Mouse (Mus musculus): ENCODE results near the gene Cnn3. TPM values are rescaled to one million over a fixed set of nuclear protein-coding genes. Genes with fewer than 3 reads are reported as not detected.

Gene Cnn3
- polyA plus RNA-seq, 1 experiment from 2014 or later: 643 TPM

DNA sequence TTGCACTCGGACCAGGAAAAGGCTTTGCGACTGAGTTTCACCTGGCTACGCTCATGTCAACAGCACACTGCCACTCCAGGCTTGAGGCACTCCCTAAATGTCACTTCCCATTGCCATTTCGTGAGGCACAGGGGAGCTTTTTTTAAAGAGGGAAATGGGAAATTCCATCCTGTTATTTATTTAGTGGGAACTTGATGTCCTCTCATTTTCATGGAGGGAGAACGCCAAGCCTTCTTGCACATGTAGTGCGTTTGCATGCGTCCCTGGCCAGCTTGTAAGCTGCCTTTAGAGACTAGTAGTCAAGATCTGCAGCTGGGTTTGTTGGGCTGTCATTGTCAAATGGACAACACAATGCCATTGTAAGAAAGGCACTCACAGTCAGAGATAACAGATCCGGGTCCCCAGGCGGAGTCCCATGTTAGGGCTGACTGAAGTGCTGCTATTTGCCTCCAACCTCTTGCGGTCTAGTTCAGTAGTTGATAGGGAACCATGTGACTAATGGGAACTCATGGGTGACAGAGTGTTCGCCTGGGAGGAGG is 13.4 kb downstream of the Cnn3 start:
- Histone ChIP-seq H3K4me1 (replicated peaks) (peaks cover 75% of the 10 kb centered on the region), H3K9me3 (no peaks in the 10 kb centered on the region), H3K4me2 (no peak overlapping the region), H3K27ac (replicated peaks) (peak overlapping the region; percentile 38; the same call in 1 of the 2 replicates), H3K36me3 (peaks cover 28% of the 10 kb centered on the region), H3K27me3 (no peaks in the 10 kb centered on the region), H3K9ac (no peak overlapping the region), H3K4me3 (no peak overlapping the region)
- 77% methylated on average over 11 of the region's 11 CpGs for WGBS
- no peak for ATAC-seq (ENCODE audit: low read depth)

GRCm38 (mm10) chr3:121441504-121441903 is 15.2 kb downstream of the Cnn3 start:
- Histone ChIP-seq H3K9ac (no peak overlapping the region), H3K9me3 (no peaks in the 10 kb centered on the region), H3K4me2 (no peak overlapping the region), H3K4me3 (no peak overlapping the region), H3K27me3 (no peaks in the 10 kb centered on the region), H3K36me3 (peaks cover 34% of the 10 kb centered on the region), H3K27ac (replicated peaks) (no peak overlapping the region), H3K4me1 (replicated peaks) (peaks cover 63% of the 10 kb centered on the region)
- ATAC-seq (ENCODE audit: low read depth): no peak
- WGBS: 95% methylated on average over 12 of the region's 12 CpGs

GRCm38 (mm10) chr3:121442288-121442687 is 16.0 kb downstream of the Cnn3 start:
- no peak for ATAC-seq (ENCODE audit: low read depth)
- Histone ChIP-seq H3K4me2 (no peak overlapping the region), H3K9ac (no peak overlapping the region), H3K9me3 (no peaks in the 10 kb centered on the region), H3K4me3 (no peak overlapping the region), H3K36me3 (peaks cover 34% of the 10 kb centered on the region), H3K27ac (replicated peaks) (no peak overlapping the region), H3K4me1 (replicated peaks) (peaks cover 55% of the 10 kb centered on the region), H3K27me3 (no peaks in the 10 kb centered on the region)
- 94% methylated on average over 5 of the region's 5 CpGs for whole genome bisulfite sequencing

DNA sequence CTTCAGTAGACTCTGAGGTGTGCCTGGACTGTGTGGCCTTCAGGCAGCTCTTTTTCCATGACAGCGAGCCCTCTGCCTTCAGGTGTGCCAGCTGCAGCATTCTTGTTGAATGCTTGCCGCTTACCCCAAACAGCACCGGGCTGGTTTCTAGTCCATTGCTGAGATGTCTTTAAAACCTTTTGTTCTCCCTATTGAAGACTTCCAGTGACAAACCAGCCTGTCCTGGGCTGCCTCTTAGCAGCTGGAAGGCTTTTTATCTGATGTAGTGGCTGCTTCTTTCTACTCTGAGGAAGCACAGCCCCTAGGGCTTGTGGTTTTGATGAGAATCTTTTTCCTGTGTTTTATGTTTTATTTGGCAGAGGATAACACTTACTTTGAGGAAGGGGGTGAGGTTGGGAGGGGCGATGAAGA is 17.6 kb downstream of the Cnn3 start:
- Histone ChIP-seq H3K4me3 (no peak overlapping the region), H3K4me1 (replicated peaks) (peaks cover 55% of the 10 kb centered on the region), H3K27me3 (no peaks in the 10 kb centered on the region), H3K9me3 (no peaks in the 10 kb centered on the region), H3K9ac (no peak overlapping the region), H3K27ac (replicated peaks) (0 out of 2 replicates have a peak overlapping the region, but pooled peaks have one; percentile 1), H3K4me2 (no peak overlapping the region), H3K36me3 (peaks cover 34% of the 10 kb centered on the region)
- ATAC-seq (ENCODE audit: low read depth): no peak
- WGBS: 85% methylated on average over 4 of the region's 4 CpGs

DNA sequence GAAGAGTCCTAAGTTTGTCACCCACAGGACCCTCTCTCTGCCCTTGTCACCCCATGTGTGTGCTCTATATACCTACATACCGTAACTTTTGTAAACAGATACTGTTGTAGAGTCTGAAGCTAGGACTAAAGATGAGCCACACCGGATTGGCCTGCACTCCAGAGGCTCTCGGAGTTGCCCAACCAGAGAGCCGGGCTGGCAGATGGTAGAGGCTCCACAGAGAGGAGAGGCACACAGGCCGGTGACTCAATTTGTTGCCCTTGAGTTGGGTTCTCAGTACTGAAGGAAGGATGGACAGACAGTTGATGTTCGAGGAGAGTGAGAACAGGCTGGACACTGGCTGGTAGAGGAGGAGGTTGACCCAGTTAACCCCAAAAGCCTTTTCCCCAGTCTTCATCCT is 18.1 kb downstream of the Cnn3 start:
- H3K4me2 ChIP-seq: no peak overlapping the region
- H3K27ac ChIP-seq (replicated peaks): no peak overlapping the region
- H3K9ac ChIP-seq: no peak overlapping the region
- no peaks in the 10 kb centered on the region for H3K9me3 ChIP-seq
- ATAC-seq (ENCODE audit: low read depth): no peak
- no peaks in the 10 kb centered on the region for H3K27me3 ChIP-seq
- 95% methylated on average over 6 of the region's 6 CpGs for WGBS
- peaks cover 54% of the 10 kb centered on the region for H3K4me1 ChIP-seq (replicated peaks)
- H3K4me3 ChIP-seq: no peak overlapping the region
- H3K36me3 ChIP-seq: peaks cover 34% of the 10 kb centered on the region

- H3K4me2 ChIP-seq: no peak overlapping the region
- no peak overlapping the region for H3K9ac ChIP-seq
- H3K9me3 ChIP-seq: no peaks in the 10 kb centered on the region
- no peak overlapping the region for H3K4me3 ChIP-seq
- H3K4me1 ChIP-seq (replicated peaks): peaks cover 47% of the 10 kb centered on the region
- 69% methylated on average over 8 of the region's 8 CpGs for WGBS
- H3K27ac ChIP-seq (replicated peaks): no peak overlapping the region
- no peaks in the 10 kb centered on the region for H3K27me3 ChIP-seq
- ATAC-seq (ENCODE audit: low read depth): no peak
- peaks cover 40% of the 10 kb centered on the region for H3K36me3 ChIP-seq
These were observed 20.2 kb downstream of the Cnn3 start for GRCm38 (mm10) chr3:121446454-121446853.

GRCm38 (mm10) chr3:121448029-121448468 is 21.8 kb downstream of the Cnn3 start:
- Histone ChIP-seq H3K4me1 (replicated peaks) (peaks cover 39% of the 10 kb centered on the region), H3K4me2 (peak overlapping the region; percentile 29), H3K36me3 (peaks cover 44% of the 10 kb centered on the region), H3K27ac (replicated peaks) (peak overlapping the region; percentile 35), H3K9me3 (no peaks in the 10 kb centered on the region), H3K9ac (no peak overlapping the region), H3K4me3 (no peak overlapping the region), H3K27me3 (no peaks in the 10 kb centered on the region)
- 19% methylated on average over 11 of the region's 11 CpGs for WGBS
- peak; percentile 73 for ATAC-seq (ENCODE audit: low read depth)

- H3K9me3 ChIP-seq: no peaks in the 10 kb centered on the region
- peak overlapping the region; percentile 35 for H3K27ac ChIP-seq (replicated peaks)
- H3K27me3 ChIP-seq: no peaks in the 10 kb centered on the region
- H3K4me3 ChIP-seq: no peak overlapping the region
- peaks cover 34% of the 10 kb centered on the region for H3K4me1 ChIP-seq (replicated peaks)
- no peak overlapping the region for H3K9ac ChIP-seq
- ATAC-seq (ENCODE audit: low read depth): peak; percentile 64
- peak overlapping the region; percentile 29 for H3K4me2 ChIP-seq
- 36% methylated on average over 8 of the region's 8 CpGs for WGBS
- peaks cover 43% of the 10 kb centered on the region for H3K36me3 ChIP-seq
These were observed 22.3 kb downstream of the Cnn3 start for GRCm38 (mm10) chr3:121448606-121449005.

DNA sequence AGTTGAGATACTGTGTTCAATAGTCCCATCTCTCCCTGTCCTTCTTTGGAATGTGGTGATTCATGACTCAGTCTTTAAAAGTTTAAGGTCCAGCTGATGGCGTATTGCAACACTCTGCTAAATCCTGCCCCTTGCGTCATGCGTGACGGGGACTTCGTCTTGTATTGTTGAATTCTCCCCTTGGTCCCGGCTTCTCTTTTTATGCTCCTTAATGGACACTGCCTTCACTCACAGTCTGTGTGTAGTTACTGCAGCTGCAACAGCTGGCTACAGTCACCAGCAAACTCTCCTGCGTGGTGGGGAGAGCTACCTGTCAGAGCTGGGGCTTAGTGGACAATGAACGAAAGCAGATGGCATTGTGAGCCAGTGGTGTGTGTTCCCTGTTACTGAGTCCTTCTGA is 23.2 kb downstream of the Cnn3 start:
- Histone ChIP-seq H3K9me3 (no peaks in the 10 kb centered on the region), H3K27me3 (no peaks in the 10 kb centered on the region), H3K36me3 (peaks cover 43% of the 10 kb centered on the region), H3K4me3 (no peak overlapping the region), H3K4me1 (replicated peaks) (peaks cover 29% of the 10 kb centered on the region), H3K4me2 (no peak overlapping the region), H3K9ac (no peak overlapping the region), H3K27ac (replicated peaks) (no peak overlapping the region)
- ATAC-seq (ENCODE audit: low read depth): no peak
- WGBS: 72% methylated on average over 8 of the region's 8 CpGs

GRCm38 (mm10) chr3:121451404-121451803 is 25.1 kb downstream of the Cnn3 start:
- H3K4me3 ChIP-seq: no peak overlapping the region
- WGBS: 66% methylated on average over 10 of the region's 10 CpGs
- no peak for ATAC-seq (ENCODE audit: low read depth)
- peaks cover 53% of the 10 kb centered on the region for H3K36me3 ChIP-seq
- H3K27me3 ChIP-seq: no peaks in the 10 kb centered on the region
- H3K9me3 ChIP-seq: no peaks in the 10 kb centered on the region
- H3K27ac ChIP-seq (replicated peaks): no peak overlapping the region
- no peak overlapping the region for H3K9ac ChIP-seq
- H3K4me2 ChIP-seq: no peak overlapping the region
- H3K4me1 ChIP-seq (replicated peaks): peaks cover 26% of the 10 kb centered on the region

DNA sequence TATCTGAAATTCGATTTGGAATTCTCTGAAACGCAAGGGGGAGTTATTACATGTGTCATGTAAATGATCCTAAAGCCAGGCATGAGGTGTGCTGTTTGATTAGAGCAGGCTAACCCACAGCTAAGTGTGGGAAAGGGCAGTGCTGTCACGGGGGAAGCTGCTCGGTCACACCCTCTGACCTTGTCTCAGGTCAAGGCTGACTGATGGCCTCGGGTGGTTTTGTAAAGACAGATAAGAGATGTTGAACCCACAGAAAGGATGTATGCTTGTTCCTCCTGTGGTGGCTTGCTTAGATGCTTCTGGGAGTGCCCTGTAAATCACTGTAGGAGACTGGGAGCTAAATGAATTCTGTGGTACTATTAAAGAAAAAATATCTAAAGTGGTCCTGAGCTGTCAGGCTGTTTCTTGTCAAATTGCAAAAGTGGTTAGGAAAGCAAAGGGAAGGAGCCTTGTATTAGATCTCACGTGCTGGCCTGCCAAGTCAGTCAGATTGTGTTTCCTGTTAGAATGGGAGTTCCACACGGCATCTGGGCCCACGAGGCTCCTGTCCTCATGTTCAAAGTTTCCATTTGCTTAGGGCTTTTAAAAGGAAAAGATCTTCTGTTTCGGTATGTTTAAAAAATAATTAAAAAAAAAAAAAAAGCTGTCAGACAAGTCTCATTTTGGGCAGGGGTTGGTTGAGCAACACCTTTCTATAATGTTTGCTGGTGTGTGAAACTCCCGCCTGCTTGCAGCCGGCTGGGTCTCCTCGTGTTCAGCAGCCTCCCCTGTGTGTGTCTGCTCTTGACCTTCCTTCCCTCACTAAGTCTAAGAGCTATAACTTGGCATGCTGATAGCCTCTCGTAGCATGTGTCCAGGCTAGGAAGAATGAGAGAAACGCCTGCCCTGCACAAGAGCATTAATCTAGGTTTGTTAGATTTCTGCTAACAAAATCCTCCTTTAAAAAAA is 32.5 kb downstream of the Cnn3 start:
- Histone ChIP-seq H3K4me1 (replicated peaks) (0 out of 2 replicates have a peak, but pooled peaks cover 3% of the 10 kb centered on the region), H3K4me3 (no peak overlapping the region), H3K36me3 (peaks cover 74% of the 10 kb centered on the region), H3K9ac (no peak overlapping the region), H3K27ac (replicated peaks) (no peak overlapping the region), H3K27me3 (no peaks in the 10 kb centered on the region), H3K4me2 (no peak overlapping the region), H3K9me3 (no peaks in the 10 kb centered on the region)
- WGBS: 81% methylated on average over 14 of the region's 14 CpGs
- no peak for ATAC-seq (ENCODE audit: low read depth)

DNA sequence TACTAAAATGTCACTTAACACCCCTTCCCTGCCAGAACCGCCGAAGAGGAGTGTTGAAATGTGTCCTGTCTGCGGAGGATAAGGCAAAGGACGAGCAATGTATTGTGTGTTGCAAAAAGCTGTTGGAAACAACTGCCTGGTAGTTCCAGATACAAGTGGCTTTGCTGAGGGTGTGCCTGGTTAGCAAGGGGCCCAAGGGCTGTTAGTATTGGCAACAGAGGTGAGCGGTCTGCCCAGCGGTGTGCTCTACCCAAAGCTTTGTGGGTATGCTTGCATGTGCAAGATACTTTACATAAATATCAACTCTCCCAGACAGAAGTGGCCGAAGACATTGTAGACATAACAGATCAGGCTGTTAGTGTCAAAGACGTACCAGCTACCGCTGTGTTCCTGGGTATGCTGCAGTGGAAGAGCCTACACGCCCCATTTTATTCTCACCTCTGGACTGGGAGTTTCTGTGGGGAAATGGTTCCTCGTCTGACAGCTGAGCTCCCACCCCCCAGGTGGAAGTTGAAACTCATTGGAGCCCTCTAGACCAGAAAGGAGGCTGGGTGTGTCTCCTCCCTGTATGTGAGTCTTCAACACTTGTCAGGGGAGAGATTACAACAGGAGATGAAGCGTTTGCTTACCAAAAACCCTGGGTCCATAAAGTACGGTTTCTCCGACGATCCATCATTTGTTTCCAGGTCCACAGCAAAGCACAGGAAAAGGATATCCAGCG is 34.3 kb downstream of the Cnn3 start:
- Histone ChIP-seq H3K36me3 (peaks cover 56% of the 10 kb centered on the region), H3K27ac (replicated peaks) (0 out of 2 replicates have a peak overlapping the region, but pooled peaks have one; percentile 18), H3K9ac (no peak overlapping the region), H3K27me3 (no peaks in the 10 kb centered on the region), H3K4me2 (no peak overlapping the region), H3K9me3 (no peaks in the 10 kb centered on the region), H3K4me3 (no peak overlapping the region), H3K4me1 (replicated peaks) (peaks cover 17% of the 10 kb centered on the region; the same call in 1 of the 2 replicates)
- no peak for ATAC-seq (ENCODE audit: low read depth)
- 91% methylated on average over 16 of the region's 16 CpGs for WGBS
